Mouse (Mus musculus) stomach, embryonic 14.5 days (tissue): Measurements from ENCODE around the gene Prph. TPM values are rescaled to one million over a fixed set of nuclear protein-coding genes. Genes with fewer than 3 reads are reported as not detected.

ENCODE experiments used
- ATAC-seq: fragments of 200-750 bp; cut with Nextera tagmentation; 2 replicates; pipeline ENCODE4 v1.8.0; 2017; ENCODE audit warnings: low read depth, moderate TSS enrichment; ENCODE audit not compliant: insufficient number of reproducible peaks, insufficient read depth, low FRiP score
- H3K27ac ChIP-seq: fragments of 300-500 bp; sonication (generic); 2 replicates; pipeline ENCODE4 v1.5.1; 2014; ENCODE audit warnings: mild to moderate bottlenecking, low read length, moderate library complexity, mixed read lengths
- H3K27me3 ChIP-seq: fragments of 300-500 bp; sonication (generic); 2 replicates; pipeline ENCODE4 v1.6.1; 2014; ENCODE audit warnings: low read length, control low read depth, mixed read lengths; ENCODE audit not compliant: control insufficient read depth, insufficient read depth
- H3K36me3 ChIP-seq: fragments of 300-500 bp; sonication (generic); 2 replicates; pipeline ENCODE4 v1.6.1; 2014; ENCODE audit warnings: mild to moderate bottlenecking, control low read depth, low read length, moderate library complexity, mixed read lengths; ENCODE audit not compliant: control insufficient read depth, insufficient read depth
- H3K4me1 ChIP-seq: fragments of 300-500 bp; sonication (generic); 2 replicates; pipeline ENCODE4 v1.6.1; 2014; ENCODE audit warnings: low read length, control low read depth, mixed read lengths; ENCODE audit not compliant: control insufficient read depth, insufficient read depth
- H3K4me2 ChIP-seq: fragments of 300-500 bp; sonication (generic); replicated peaks from 2 replicates; pipeline ENCODE4 v1.6.1; 2014; ENCODE audit warnings: low read depth, low read length, control low read depth
- H3K4me3 ChIP-seq: fragments of 300-500 bp; sonication (generic); 2 replicates; pipeline ENCODE4 v1.5.1; 2014; ENCODE audit warnings: low read depth, low read length, control low read depth
- H3K9ac ChIP-seq: fragments of 300-500 bp; sonication (generic); replicated peaks from 2 replicates; pipeline ENCODE4 v1.6.1; 2014; ENCODE audit warnings: low read depth, mild to moderate bottlenecking, control low read depth, low read length, moderate library complexity, mixed read lengths
- H3K9me3 ChIP-seq: fragments of 300-500 bp; sonication (generic); 2 replicates; pipeline ENCODE4 v1.6.1; 2016; ENCODE audit warnings: low read depth, low read length, control low read depth; ENCODE audit not compliant: control insufficient read depth
- whole genome bisulfite sequencing: fragments of 180-500 bp; shearing (Covaris S2); extraction: QIAGEN DNeasy Blood & Tissue Kit; methylation state at CpG from one replicate; pipeline ENCODE4 v1.1.7; 2014; 5-methylcytosine and 5-hydroxymethylcytosine counted together
- polyA plus RNA-seq: library from polyadenylated mRNA; unstranded; fragments of >200 nt; fragmentation: Nextera tagmentation; extraction: Ambion mirVana; gene quantifications from 2 replicates; pipeline ENCODE4 v1.2.1, GENCODE M21; 2014

The Prph gene
- 31.1 and 38.9 TPM in 2 replicates for polyA plus RNA-seq

DNA sequence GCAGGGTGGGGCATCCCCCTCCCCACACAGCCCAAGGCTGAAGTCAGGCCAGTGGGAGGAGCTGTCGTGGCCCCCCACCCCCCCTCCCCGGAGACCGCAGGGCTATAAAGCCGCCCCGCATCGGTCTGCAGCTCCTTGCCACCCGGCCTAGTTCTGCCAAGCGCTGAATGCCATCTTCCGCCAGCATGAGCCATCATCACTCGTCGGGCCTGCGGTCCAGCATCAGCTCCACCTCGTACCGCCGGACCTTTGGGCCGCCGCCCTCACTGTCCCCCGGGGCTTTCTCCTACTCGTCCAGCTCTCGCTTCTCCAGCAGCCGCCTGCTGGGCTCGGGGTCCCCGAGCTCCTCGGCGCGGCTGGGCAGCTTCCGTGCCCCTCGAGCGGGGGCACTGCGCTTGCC is at the start of gene Prph:
Gene Prph, plus strand, starts transcription at position 135 of the 400 bp plus-strand sequence.
- no peak within 1 kb of the TSS for H3K27ac ChIP-seq
- no peak within 1 kb of the TSS for H3K9ac ChIP-seq
- peak within 1 kb of the TSS; percentile 56 for H3K4me2 ChIP-seq
- peak within 1 kb of the TSS; percentile 34 for H3K4me3 ChIP-seq
- H3K4me1 ChIP-seq: peaks cover 10% of the 10 kb centered on the region; the same call in 1 of the 2 replicates
- peaks cover 44% of the 10 kb centered on the region for H3K27me3 ChIP-seq
- H3K9me3 ChIP-seq: no peaks in the 10 kb centered on the region
- 2% methylated on average over 29 of the region's 30 CpGs for WGBS
- no peak for ATAC-seq
- H3K36me3 ChIP-seq: no peaks in the 10 kb centered on the region

DNA sequence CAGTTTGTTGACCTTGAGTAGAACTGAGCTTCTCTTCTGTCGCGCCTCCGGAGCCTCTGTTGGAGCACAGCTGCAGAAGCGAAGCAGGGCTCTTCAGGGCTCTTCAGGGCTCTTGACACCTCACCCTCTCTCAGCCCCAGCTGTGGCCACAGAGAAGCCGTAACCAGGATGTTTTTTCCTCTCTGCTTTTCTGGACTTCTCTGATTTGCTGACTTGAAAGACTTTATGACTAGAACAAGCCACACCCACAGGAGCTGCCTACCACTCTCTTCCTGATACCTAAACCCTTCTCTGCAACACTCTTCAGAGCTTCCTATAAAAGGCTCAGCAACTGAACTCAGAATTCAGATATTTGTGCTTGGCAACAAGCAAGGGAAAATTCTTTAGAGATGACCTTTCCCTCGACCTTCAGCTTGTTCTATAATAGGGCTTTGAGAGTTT is 46.2 kb upstream of the Prph start:
- H3K4me1 ChIP-seq: no peaks in the 10 kb centered on the region
- 54% methylated on average over 6 of the region's 6 CpGs for WGBS
- no peak overlapping the region for H3K4me2 ChIP-seq
- no peak for ATAC-seq
- no peaks in the 10 kb centered on the region for H3K27me3 ChIP-seq
- no peak overlapping the region for H3K4me3 ChIP-seq
- no peak overlapping the region for H3K9ac ChIP-seq
- no peaks in the 10 kb centered on the region for H3K36me3 ChIP-seq
- H3K27ac ChIP-seq: no peak overlapping the region
- H3K9me3 ChIP-seq: no peaks in the 10 kb centered on the region

DNA sequence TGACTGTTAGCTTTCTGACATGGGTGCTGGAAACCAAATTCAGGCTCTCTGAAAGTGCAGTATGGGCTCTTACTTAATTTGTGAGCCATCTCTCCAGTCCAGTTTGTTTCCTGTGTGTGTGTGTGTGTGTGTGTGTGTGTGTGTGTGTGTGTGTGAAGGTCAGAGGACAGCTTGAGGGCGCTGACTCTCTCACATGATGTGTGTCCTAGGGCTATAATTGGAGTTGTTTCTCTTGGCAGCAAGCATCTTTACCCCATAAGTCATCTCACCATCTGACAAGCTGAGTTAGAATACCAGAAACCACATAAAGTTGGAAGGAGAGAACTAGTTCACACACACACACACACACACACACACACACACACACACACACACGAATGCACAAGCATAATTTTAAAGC is 44.1 kb upstream of the Prph start:
- Histone ChIP-seq H3K4me1 (no peaks in the 10 kb centered on the region), H3K4me3 (no peak overlapping the region), H3K4me2 (no peak overlapping the region), H3K9ac (no peak overlapping the region), H3K27ac (no peak overlapping the region), H3K9me3 (no peaks in the 10 kb centered on the region), H3K27me3 (no peaks in the 10 kb centered on the region), H3K36me3 (no peaks in the 10 kb centered on the region)
- 83% methylated on average over 2 of the region's 2 CpGs for WGBS
- no peak for ATAC-seq

DNA sequence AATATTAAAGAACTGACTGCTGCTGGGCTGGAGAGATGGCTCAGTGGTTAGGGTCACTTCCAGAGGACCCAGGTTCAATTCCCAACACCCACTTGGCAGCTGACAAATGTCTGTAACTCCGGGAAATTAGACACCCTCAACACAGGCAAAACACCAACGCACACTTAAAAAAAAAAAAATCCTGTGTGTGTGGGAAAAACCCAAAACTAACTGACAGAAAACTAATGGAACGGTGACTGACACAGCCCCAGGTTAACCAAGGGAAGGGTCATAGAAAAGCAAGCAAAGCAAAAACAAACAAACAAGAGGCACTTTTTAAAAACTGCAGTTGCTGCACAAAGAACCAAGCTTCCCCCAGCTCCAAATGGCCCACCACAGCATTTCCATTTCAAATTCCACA is 43.0 kb upstream of the Prph start:
- H3K9ac ChIP-seq: no peak overlapping the region
- H3K4me3 ChIP-seq: no peak overlapping the region
- H3K9me3 ChIP-seq: no peaks in the 10 kb centered on the region
- no peaks in the 10 kb centered on the region for H3K4me1 ChIP-seq
- H3K4me2 ChIP-seq: no peak overlapping the region
- no peak for ATAC-seq
- no peaks in the 10 kb centered on the region for H3K36me3 ChIP-seq
- no peak overlapping the region for H3K27ac ChIP-seq
- no peaks in the 10 kb centered on the region for H3K27me3 ChIP-seq
- WGBS: 61% methylated on average over 3 of the region's 3 CpGs

DNA sequence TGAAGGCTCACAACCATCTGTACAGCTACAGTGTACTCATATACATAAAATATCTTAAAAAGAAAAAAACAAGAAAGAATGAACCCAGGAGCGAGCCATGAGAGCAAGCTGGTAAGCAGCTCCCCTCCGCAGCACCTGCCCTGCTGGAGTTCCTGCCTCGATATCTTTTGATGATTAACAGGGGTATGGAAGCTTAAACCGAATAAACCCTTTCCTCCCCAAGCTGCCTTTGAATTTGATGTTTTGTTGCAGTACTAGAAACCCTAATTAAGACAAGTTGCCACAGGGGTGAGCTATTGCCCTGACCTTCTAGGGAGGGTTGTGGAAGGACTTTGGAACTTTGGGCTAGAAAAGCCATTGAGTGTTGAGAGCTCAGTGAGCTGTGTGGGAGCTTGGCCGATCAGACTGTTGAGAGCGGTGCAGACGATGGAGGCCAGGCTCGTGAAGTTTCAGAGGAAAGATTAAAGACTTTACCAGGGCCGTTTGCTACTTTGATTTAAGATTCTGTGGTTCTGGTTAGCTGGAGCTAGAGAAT is 40.4 kb upstream of the Prph start:
- Histone ChIP-seq H3K9me3 (no peaks in the 10 kb centered on the region), H3K4me2 (no peak overlapping the region), H3K36me3 (no peaks in the 10 kb centered on the region), H3K4me1 (no peaks in the 10 kb centered on the region), H3K27ac (no peak overlapping the region), H3K27me3 (no peaks in the 10 kb centered on the region), H3K9ac (no peak overlapping the region), H3K4me3 (no peak overlapping the region)
- no peak for ATAC-seq
- 50% methylated on average over 9 of the region's 9 CpGs for WGBS

DNA sequence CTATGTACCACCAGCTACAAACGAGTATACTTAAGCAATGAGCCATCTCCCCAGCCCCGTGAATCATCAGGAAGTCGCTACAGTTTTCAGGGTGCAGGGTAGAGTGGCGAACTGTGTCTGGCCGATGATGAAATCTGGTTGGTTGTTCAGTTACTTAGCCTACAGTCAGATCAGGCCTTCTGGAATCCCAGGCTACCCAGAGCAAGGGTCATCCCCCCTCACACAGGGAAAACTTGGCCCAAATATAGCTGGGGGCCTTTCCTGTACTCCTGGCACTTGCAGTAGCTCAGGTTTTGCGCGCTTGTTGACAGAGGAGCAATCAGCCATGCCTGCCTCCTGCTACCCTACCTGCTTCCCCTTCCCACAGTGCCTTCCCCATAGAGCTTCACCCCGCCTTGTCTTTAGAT is 37.6 kb upstream of the Prph start:
- H3K4me3 ChIP-seq: no peak overlapping the region
- no peak for ATAC-seq
- no peak overlapping the region for H3K4me2 ChIP-seq
- WGBS: 81% methylated on average over 8 of the region's 8 CpGs
- no peaks in the 10 kb centered on the region for H3K36me3 ChIP-seq
- H3K9ac ChIP-seq: no peak overlapping the region
- H3K27me3 ChIP-seq: no peaks in the 10 kb centered on the region
- no peaks in the 10 kb centered on the region for H3K9me3 ChIP-seq
- no peaks in the 10 kb centered on the region for H3K4me1 ChIP-seq
- H3K27ac ChIP-seq: no peak overlapping the region

DNA sequence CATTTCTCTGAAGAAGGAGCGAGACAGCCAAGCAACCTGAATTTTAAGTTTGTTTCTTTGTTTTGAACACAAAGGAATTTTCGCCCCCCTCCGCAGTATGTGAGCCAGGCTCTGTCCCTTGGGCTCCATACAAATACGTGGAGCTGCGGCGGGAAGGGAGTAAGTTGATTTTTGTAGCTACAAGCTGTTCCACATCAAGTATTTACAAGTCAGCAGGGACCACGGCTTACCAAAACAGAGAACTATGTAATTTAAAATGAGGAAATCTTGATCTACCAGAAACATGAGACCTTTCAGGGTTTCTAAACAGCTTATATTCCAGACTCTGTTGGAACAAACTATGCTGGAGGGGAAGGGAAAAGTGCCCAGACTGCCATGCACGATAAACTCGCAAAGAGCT is 37.0 kb upstream of the Prph start:
- no peak overlapping the region for H3K9ac ChIP-seq
- H3K27me3 ChIP-seq: no peaks in the 10 kb centered on the region
- no peaks in the 10 kb centered on the region for H3K36me3 ChIP-seq
- H3K4me1 ChIP-seq: no peaks in the 10 kb centered on the region
- no peak for ATAC-seq
- H3K4me3 ChIP-seq: no peak overlapping the region
- 69% methylated on average over 9 of the region's 9 CpGs for WGBS
- no peak overlapping the region for H3K27ac ChIP-seq
- H3K4me2 ChIP-seq: no peak overlapping the region
- H3K9me3 ChIP-seq: no peaks in the 10 kb centered on the region

DNA sequence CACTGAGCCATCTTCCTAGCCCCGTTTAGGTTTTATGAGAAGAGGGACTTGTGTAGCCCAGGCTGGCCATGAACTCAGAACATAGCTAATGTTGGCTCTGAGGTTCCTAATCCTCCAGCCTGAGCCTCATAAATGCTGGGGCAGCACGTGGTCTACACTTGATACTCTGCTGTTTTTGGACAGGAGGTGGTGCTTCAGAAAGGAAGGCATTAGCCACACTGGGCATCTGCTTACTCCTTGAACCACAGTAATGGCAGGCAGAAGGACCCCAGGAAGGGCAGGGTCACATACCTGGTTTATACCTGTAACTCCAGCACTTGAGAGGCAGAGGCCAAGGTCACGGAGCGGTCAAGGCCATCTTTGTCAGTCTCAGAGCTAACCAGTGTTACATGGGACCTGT is 36.3 kb upstream of the Prph start:
- ATAC-seq: no peak
- no peak overlapping the region for H3K9ac ChIP-seq
- WGBS: 82% methylated on average over 4 of the region's 4 CpGs
- no peaks in the 10 kb centered on the region for H3K36me3 ChIP-seq
- H3K4me1 ChIP-seq: no peaks in the 10 kb centered on the region
- H3K4me2 ChIP-seq: no peak overlapping the region; the same call in 1 of the 2 replicates
- no peak overlapping the region for H3K4me3 ChIP-seq
- H3K9me3 ChIP-seq: no peaks in the 10 kb centered on the region
- no peak overlapping the region for H3K27ac ChIP-seq
- no peaks in the 10 kb centered on the region for H3K27me3 ChIP-seq

DNA sequence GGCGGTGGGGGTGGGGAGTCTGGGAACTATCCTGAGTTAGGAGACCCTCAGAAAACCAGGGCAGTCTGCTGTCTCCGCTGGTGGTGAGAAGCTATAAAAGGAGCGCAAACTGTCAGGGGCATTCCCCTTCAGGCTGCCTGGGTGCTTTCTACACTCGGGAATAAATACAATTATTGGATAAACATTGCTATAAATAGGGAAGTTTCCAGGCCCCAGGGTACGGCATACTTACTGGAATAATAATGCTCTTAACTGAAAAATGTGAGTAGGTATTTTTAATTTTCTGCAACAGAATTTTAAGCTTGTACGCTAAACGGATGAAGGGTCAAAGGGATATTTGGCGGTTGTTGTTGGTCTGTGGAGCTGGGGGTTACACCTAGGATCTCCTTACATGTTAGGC is 35.5 kb upstream of the Prph start:
- WGBS: 44% methylated on average over 8 of the region's 8 CpGs

More for the DNA sequence above, 35.5 kb upstream of the Prph start:
- Histone ChIP-seq H3K27me3 (no peaks in the 10 kb centered on the region), H3K4me1 (no peaks in the 10 kb centered on the region), H3K4me2 (no peak overlapping the region; the same call in 1 of the 2 replicates), H3K27ac (no peak overlapping the region), H3K4me3 (no peak overlapping the region), H3K9ac (no peak overlapping the region), H3K9me3 (no peaks in the 10 kb centered on the region), H3K36me3 (no peaks in the 10 kb centered on the region)
- no peak for ATAC-seq
